Mouse (Mus musculus): ENCODE measurements around the gene Cradd. TPM values are rescaled to one million over a fixed set of nuclear protein-coding genes. Genes with fewer than 3 reads are reported as not detected.
A peak's percentile ranks its signal among the peaks of the same experiment; 100 is the strongest.

Cradd gene
- polyA plus RNA-seq, 1 experiment from 2014 or later: 11.7 TPM

- H3K9ac ChIP-seq (ENCODE audit: low read length): no peak overlapping the region
- DNase-seq (ENCODE audit: low spot score): no peak
- H3K4me3 ChIP-seq (ENCODE audit: low read depth, low read length): no peak overlapping the region
- WGBS: 43% methylated on average over 12 of the region's 12 CpGs
- no peaks in the 10 kb centered on the region for H3K27me3 ChIP-seq (replicated peaks; ENCODE audit: control insufficient read depth, insufficient read depth, low read length)
- no peak overlapping the region for H3K4me2 ChIP-seq (ENCODE audit: low read length)
- H3K9me3 ChIP-seq (replicated peaks; ENCODE audit: control insufficient read depth, low read length): no peaks in the 10 kb centered on the region
- H3K36me3 ChIP-seq (ENCODE audit: control insufficient read depth, insufficient read depth, low read length): no peaks in the 10 kb centered on the region
- ATAC-seq: no peak
- H3K27ac ChIP-seq (ENCODE audit: low read depth, low read length): no peak overlapping the region
- 0 out of 2 replicates have a peak, but pooled peaks cover 5% of the 10 kb centered on the region for H3K4me1 ChIP-seq (ENCODE audit: control insufficient read depth, insufficient read depth, low read length)
These were observed 21.4 kb downstream of the Cradd start for GRCm38 (mm10) chr10:95302211-95303163.

GRCm38 (mm10) chr10:95300178-95300793 lies 23.6 kb downstream of the Cradd start:
- H3K27me3 ChIP-seq (replicated peaks; ENCODE audit: control insufficient read depth, insufficient read depth, low read length): no peaks in the 10 kb centered on the region
- no peaks in the 10 kb centered on the region for H3K36me3 ChIP-seq (ENCODE audit: control insufficient read depth, insufficient read depth, low read length)
- no peak for ATAC-seq
- no peak for DNase-seq (ENCODE audit: low spot score)
- 91% methylated on average over 8 of the region's 8 CpGs for WGBS
- no peak overlapping the region for H3K9ac ChIP-seq (ENCODE audit: low read length)
- H3K4me1 ChIP-seq (ENCODE audit: control insufficient read depth, insufficient read depth, low read length): peaks cover 5% of the 10 kb centered on the region; the same call in 1 of the 2 replicates
- H3K4me3 ChIP-seq (ENCODE audit: low read depth, low read length): no peak overlapping the region
- no peak overlapping the region for H3K4me2 ChIP-seq (ENCODE audit: low read length)
- no peak overlapping the region for H3K27ac ChIP-seq (ENCODE audit: low read depth, low read length)
- no peaks in the 10 kb centered on the region for H3K9me3 ChIP-seq (replicated peaks; ENCODE audit: control insufficient read depth, low read length)

GRCm38 (mm10) chr10:95299808-95300133 lies 24.2 kb downstream of the Cradd start:
- Histone ChIP-seq H3K4me3 (ENCODE audit: low read depth, low read length) (no peak overlapping the region), H3K4me1 (ENCODE audit: control insufficient read depth, insufficient read depth, low read length) (peaks cover 5% of the 10 kb centered on the region; the same call in 1 of the 2 replicates), H3K27ac (ENCODE audit: low read depth, low read length) (no peak overlapping the region), H3K9ac (ENCODE audit: low read length) (no peak overlapping the region), H3K27me3 (replicated peaks; ENCODE audit: control insufficient read depth, insufficient read depth, low read length) (no peaks in the 10 kb centered on the region), H3K9me3 (replicated peaks; ENCODE audit: control insufficient read depth, low read length) (no peaks in the 10 kb centered on the region), H3K4me2 (ENCODE audit: low read length) (no peak overlapping the region), H3K36me3 (ENCODE audit: control insufficient read depth, insufficient read depth, low read length) (no peaks in the 10 kb centered on the region)
- ATAC-seq: no peak
- 90% methylated on average over 7 of the region's 7 CpGs for WGBS
- DNase-seq (ENCODE audit: low spot score): no peak

GRCm38 (mm10) chr10:95299010-95299807 lies 24.7 kb downstream of the Cradd start:
- DNase-seq (ENCODE audit: low spot score): no peak
- 85% methylated on average over 18 of the region's 18 CpGs for WGBS
- Histone ChIP-seq H3K36me3 (ENCODE audit: control insufficient read depth, insufficient read depth, low read length) (no peaks in the 10 kb centered on the region), H3K27ac (ENCODE audit: low read depth, low read length) (no peak overlapping the region), H3K27me3 (replicated peaks; ENCODE audit: control insufficient read depth, insufficient read depth, low read length) (no peaks in the 10 kb centered on the region), H3K4me3 (ENCODE audit: low read depth, low read length) (no peak overlapping the region), H3K9me3 (replicated peaks; ENCODE audit: control insufficient read depth, low read length) (no peaks in the 10 kb centered on the region), H3K4me2 (ENCODE audit: low read length) (no peak overlapping the region), H3K9ac (ENCODE audit: low read length) (no peak overlapping the region), H3K4me1 (ENCODE audit: control insufficient read depth, insufficient read depth, low read length) (peaks cover 5% of the 10 kb centered on the region; the same call in 1 of the 2 replicates)
- ATAC-seq: no peak

- no peaks in the 10 kb centered on the region for H3K9me3 ChIP-seq (replicated peaks; ENCODE audit: control insufficient read depth, low read length)
- no peak for DNase-seq (ENCODE audit: low spot score)
- 84% methylated on average over 6 of the region's 6 CpGs for WGBS
- no peaks in the 10 kb centered on the region for H3K36me3 ChIP-seq (ENCODE audit: control insufficient read depth, insufficient read depth, low read length)
- H3K4me1 ChIP-seq (ENCODE audit: control insufficient read depth, insufficient read depth, low read length): peaks cover 5% of the 10 kb centered on the region; the same call in 1 of the 2 replicates
- H3K4me2 ChIP-seq (ENCODE audit: low read length): no peak overlapping the region
- H3K27me3 ChIP-seq (replicated peaks; ENCODE audit: control insufficient read depth, insufficient read depth, low read length): no peaks in the 10 kb centered on the region
- H3K4me3 ChIP-seq (ENCODE audit: low read depth, low read length): no peak overlapping the region
- H3K27ac ChIP-seq (ENCODE audit: low read depth, low read length): no peak overlapping the region
- no peak for ATAC-seq
- H3K9ac ChIP-seq (ENCODE audit: low read length): no peak overlapping the region
These were observed 25.4 kb downstream of the Cradd start for GRCm38 (mm10) chr10:95298504-95298903.

- H3K9me3 ChIP-seq (replicated peaks; ENCODE audit: control insufficient read depth, low read length): no peaks in the 10 kb centered on the region
- H3K27me3 ChIP-seq (replicated peaks; ENCODE audit: control insufficient read depth, insufficient read depth, low read length): no peaks in the 10 kb centered on the region
- no peak for DNase-seq (ENCODE audit: low spot score)
- H3K4me3 ChIP-seq (ENCODE audit: low read depth, low read length): no peak overlapping the region
- WGBS: 64% methylated on average over 9 of the region's 9 CpGs
- no peak overlapping the region for H3K9ac ChIP-seq (ENCODE audit: low read length)
- no peaks in the 10 kb centered on the region for H3K36me3 ChIP-seq (ENCODE audit: control insufficient read depth, insufficient read depth, low read length)
- peak; percentile 44; the same call in 1 of the 2 replicates for ATAC-seq
- H3K4me2 ChIP-seq (ENCODE audit: low read length): no peak overlapping the region
- no peak overlapping the region for H3K27ac ChIP-seq (ENCODE audit: low read depth, low read length)
- peaks cover 5% of the 10 kb centered on the region; the same call in 1 of the 2 replicates for H3K4me1 ChIP-seq (ENCODE audit: control insufficient read depth, insufficient read depth, low read length)
These were observed 26.2 kb downstream of the Cradd start for GRCm38 (mm10) chr10:95297690-95298104.

GRCm38 (mm10) chr10:95297024-95297423 lies 26.9 kb downstream of the Cradd start:
- Histone ChIP-seq H3K4me2 (ENCODE audit: low read length) (no peak overlapping the region), H3K4me1 (ENCODE audit: control insufficient read depth, insufficient read depth, low read length) (peaks cover 5% of the 10 kb centered on the region; the same call in 1 of the 2 replicates), H3K9me3 (replicated peaks; ENCODE audit: control insufficient read depth, low read length) (no peaks in the 10 kb centered on the region), H3K9ac (ENCODE audit: low read length) (no peak overlapping the region), H3K4me3 (ENCODE audit: low read depth, low read length) (no peak overlapping the region), H3K27ac (ENCODE audit: low read depth, low read length) (no peak overlapping the region), H3K27me3 (replicated peaks; ENCODE audit: control insufficient read depth, insufficient read depth, low read length) (no peaks in the 10 kb centered on the region), H3K36me3 (ENCODE audit: control insufficient read depth, insufficient read depth, low read length) (no peaks in the 10 kb centered on the region)
- WGBS: 86% methylated on average over 11 of the region's 11 CpGs
- DNase-seq (ENCODE audit: low spot score) (no peak), ATAC-seq (no peak)

GRCm38 (mm10) chr10:95293261-95293660 lies 30.7 kb downstream of the Cradd start:
- 93% methylated on average over 8 of the region's 8 CpGs for WGBS
- Histone ChIP-seq H3K9me3 (replicated peaks; ENCODE audit: control insufficient read depth, low read length) (no peaks in the 10 kb centered on the region), H3K4me2 (ENCODE audit: low read length) (no peak overlapping the region), H3K36me3 (ENCODE audit: control insufficient read depth, insufficient read depth, low read length) (no peaks in the 10 kb centered on the region), H3K4me3 (ENCODE audit: low read depth, low read length) (no peak overlapping the region), H3K27me3 (replicated peaks; ENCODE audit: control insufficient read depth, insufficient read depth, low read length) (no peaks in the 10 kb centered on the region), H3K27ac (ENCODE audit: low read depth, low read length) (no peak overlapping the region), H3K9ac (ENCODE audit: low read length) (no peak overlapping the region), H3K4me1 (ENCODE audit: control insufficient read depth, insufficient read depth, low read length) (peaks cover 5% of the 10 kb centered on the region; the same call in 1 of the 2 replicates)
- ATAC-seq (no peak), DNase-seq (ENCODE audit: low spot score) (no peak)

All from forebrain, embryonic 14.5 days (tissue).